Mouse (Mus musculus): ENCODE measurements around the gene Gm13420. TPM values are rescaled to one million over a fixed set of nuclear protein-coding genes. Genes with fewer than 3 reads are reported as not detected.

Gene Gm13420
- polyA plus RNA-seq, 1 experiment from 2014 or later = not detected

DNA sequence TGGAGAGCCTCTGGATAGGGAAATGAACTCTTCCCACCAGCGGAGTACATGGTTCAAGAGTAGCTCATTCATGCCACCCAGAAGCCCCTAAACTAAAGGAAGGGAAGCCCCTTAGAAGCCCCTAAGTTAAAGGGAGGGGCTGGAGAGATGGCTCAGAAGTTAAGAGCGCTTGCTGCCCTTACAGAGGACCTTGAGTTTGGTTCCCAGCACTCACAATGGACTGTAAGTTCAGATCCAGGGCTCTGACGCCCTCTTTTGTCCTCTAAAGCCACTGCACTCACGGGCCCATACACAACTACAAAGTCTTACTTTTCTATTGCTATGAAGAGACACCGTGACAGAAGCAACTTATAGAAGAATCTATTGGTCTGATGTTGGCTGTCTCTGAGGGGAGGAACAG is 912 bp upstream of the Gm13420 start:
- Histone ChIP-seq H3K36me3 (ENCODE audit: inconsistent target) (no peaks in the 10 kb centered on the region), H3K27ac (no peak overlapping the region), H3K4me3 (ENCODE audit: inconsistent target) (no peak overlapping the region), H3K79me2 (ENCODE audit: inconsistent target) (no peaks in the 10 kb centered on the region)
- WGBS (ENCODE audit: missing documents) = 94% methylated on average over 5 of the region's 5 CpGs

DNA sequence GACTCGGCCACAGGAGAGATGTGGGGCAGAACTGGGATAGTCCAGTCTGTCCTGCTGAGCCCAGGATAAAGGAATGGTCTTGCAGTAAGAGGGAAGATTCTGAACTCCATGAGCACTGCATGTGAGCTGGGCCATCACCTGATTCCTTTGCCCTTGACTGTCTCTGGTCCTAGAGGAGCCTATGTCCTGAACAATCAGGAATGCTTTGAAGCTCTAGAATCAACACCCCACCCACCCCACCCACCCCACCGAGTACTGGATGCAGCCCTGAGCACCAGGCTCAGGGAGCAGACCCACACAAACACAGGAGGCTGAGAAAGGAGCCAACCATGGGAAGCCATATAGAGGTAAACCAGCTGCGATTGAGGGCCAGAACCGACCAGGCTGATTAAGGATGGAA is 3.0 kb downstream of the Gm13420 start:
- 91% methylated on average over 4 of the region's 4 CpGs for WGBS (ENCODE audit: missing documents)
- Histone ChIP-seq H3K4me3 (ENCODE audit: inconsistent target) (no peak overlapping the region), H3K27ac (no peak overlapping the region), H3K79me2 (ENCODE audit: inconsistent target) (no peaks in the 10 kb centered on the region), H3K36me3 (ENCODE audit: inconsistent target) (no peaks in the 10 kb centered on the region)

DNA sequence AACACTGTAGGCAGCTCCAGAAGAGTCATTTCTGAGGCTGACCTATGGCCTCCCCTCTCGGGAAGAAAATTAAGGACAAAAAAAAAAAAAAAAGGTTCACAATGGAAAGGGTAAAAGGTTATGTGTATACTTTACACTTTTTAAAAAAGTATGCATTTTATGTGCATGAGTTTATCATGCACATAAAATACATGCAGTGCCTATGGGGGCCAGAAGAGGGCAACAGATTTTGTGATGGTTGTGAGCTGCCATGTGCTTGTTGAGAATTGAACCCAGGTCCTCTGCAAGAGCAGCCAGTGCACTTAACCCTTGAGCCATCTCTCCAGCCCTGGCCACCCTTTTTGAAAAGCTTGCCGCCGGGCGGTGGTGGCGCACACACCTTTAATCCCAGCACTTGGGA is 3.6 kb downstream of the Gm13420 start:
- Histone ChIP-seq H3K36me3 (ENCODE audit: inconsistent target) (no peaks in the 10 kb centered on the region), H3K27ac (no peak overlapping the region), H3K79me2 (ENCODE audit: inconsistent target) (no peaks in the 10 kb centered on the region), H3K4me3 (ENCODE audit: inconsistent target) (no peak overlapping the region)
- WGBS (ENCODE audit: missing documents) = 20% methylated on average over 1 of the region's 5 CpGs

DNA sequence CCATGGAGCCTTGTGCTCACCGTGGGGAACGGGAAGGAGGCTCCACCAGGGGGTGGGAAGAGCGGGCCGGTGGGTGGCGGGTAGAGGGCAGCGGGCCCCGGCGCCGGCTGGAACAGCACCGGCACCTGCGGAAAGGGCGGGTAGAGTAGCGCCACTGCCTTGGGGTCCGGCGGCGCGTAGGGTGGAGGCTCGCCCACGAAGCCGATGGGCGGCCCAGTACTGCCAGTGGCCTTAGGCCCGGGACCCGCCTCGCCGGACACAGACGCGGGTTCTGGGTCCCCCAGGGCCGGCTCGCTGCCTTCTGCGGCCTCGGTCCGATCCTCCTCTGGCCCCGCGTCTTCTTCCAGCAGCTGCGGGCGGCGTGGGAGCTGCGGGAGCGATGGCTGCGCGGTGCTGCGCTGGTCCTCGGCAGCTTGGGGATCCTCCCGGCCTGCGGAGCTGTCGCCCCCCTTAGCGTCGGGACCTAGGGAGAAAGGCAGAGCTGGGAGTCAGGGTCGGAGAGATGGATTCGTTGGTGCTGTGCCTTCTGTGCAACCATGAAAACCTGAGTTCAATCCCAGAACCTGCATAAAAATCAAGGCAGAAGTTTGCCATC is 4.2 kb downstream of the Gm13420 start:
- Histone ChIP-seq H3K79me2 (ENCODE audit: inconsistent target) (no peaks in the 10 kb centered on the region), H3K27ac (no peak overlapping the region), H3K4me3 (ENCODE audit: inconsistent target) (no peak overlapping the region), H3K36me3 (ENCODE audit: inconsistent target) (no peaks in the 10 kb centered on the region)
- WGBS (ENCODE audit: missing documents) = 9% methylated on average over 48 of the region's 50 CpGs

DNA sequence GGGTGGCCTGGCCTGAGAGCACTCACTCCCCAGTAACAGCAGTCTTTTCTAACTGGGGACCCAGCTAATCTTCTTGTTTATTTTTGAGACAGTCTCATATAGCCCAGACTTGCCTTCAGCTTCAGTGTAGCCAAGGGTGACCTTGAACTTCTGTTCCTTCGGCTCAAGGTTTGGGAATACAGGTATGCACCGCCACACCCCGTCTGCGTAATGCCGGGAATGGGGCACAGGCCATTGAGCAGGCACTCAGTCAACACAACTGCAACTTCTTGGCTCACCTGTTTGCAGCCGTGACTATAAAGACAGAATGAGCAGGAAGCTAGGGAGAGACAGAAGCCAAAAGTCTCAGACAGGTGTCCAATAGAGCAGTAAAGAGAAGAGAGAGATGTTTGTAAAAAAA is 7.2 kb downstream of the Gm13420 start:
- Histone ChIP-seq H3K79me2 (ENCODE audit: inconsistent target) (no peaks in the 10 kb centered on the region), H3K4me3 (ENCODE audit: inconsistent target) (no peak overlapping the region), H3K27ac (no peak overlapping the region), H3K36me3 (ENCODE audit: inconsistent target) (no peaks in the 10 kb centered on the region)
- 89% methylated on average over 6 of the region's 6 CpGs for WGBS (ENCODE audit: missing documents)

DNA sequence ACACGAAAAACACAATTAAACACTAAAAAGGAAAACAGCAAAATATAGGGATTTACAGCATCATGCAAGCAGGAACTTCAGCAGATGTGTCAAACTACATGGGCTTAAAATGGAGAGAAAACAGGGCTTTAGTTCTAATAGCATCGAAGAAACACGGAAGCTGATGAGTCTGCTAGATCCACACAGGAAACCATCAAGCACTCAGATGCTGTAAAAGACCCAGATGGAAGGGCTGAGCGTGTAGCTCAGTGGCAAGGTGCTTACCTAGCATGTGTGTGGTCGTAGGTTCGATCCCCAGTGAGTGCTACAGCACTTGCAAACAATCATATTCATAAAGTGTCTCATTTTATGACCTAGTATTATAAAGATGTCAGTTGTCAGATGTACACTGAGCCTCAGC is 10.3 kb downstream of the Gm13420 start:
- H3K27ac ChIP-seq = no peak overlapping the region
- WGBS (ENCODE audit: missing documents) = 94% methylated on average over 6 of the region's 6 CpGs

DNA sequence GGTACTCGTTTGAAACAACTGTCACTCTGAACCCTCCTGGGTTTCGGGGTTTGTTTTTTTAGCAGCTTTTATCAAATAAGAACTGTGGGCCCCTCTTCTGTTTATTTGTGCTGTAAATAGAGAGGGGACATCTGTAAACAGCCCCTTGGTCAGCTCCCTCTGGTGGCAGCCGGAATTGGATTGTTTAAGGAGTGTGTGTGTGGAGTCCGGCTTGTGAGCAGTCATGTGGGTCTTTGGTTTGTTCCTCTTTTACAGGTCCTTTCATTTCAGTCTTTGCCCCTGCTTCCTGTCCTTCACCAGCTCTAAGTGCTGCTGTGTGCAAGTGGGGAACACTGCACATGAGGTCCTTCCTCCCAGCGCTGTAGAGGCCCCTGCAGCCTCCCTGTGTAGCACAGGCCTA is 12.1 kb downstream of the Gm13420 start:
- Histone ChIP-seq H3K4me3 (ENCODE audit: inconsistent target) (no peak overlapping the region), H3K27ac (peak overlapping the region; percentile 93), H3K79me2 (ENCODE audit: inconsistent target) (no peaks in the 10 kb centered on the region), H3K36me3 (ENCODE audit: inconsistent target) (peaks cover 26% of the 10 kb centered on the region)
- 2% methylated on average over 5 of the region's 5 CpGs for WGBS (ENCODE audit: missing documents)

More for the DNA sequence above, 10.3 kb downstream of the Gm13420 start:
- H3K36me3 ChIP-seq (ENCODE audit: inconsistent target) = peaks cover 13% of the 10 kb centered on the region; the same call in 1 of the 2 replicates
- H3K79me2 ChIP-seq (ENCODE audit: inconsistent target) = no peaks in the 10 kb centered on the region
- no peak overlapping the region for H3K4me3 ChIP-seq (ENCODE audit: inconsistent target)

DNA sequence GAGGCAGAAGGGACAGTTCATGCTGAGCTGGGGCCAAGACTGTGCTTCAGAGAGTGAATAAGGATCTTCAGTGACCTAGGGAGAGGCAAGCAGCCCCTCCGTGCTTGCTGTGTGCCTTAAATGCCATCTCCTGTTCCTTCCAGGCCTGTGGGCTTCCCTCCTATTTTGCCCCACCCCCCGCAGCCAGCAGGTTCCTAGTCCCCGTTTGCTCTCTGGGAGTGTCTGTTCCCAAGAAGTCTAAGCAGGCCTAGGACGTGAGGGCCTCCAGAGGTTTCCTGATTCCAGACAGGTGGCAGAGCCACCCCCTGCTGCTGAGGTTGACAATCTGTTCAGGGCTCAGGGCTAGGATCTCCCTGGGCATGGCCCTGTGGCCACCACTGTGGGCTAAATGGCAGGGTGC is 12.7 kb downstream of the Gm13420 start:
- H3K27ac ChIP-seq = peak overlapping the region; percentile 93
- no peak overlapping the region for H3K4me3 ChIP-seq (ENCODE audit: inconsistent target)
- no peaks in the 10 kb centered on the region for H3K79me2 ChIP-seq (ENCODE audit: inconsistent target)
- WGBS (ENCODE audit: missing documents) = 62% methylated on average over 4 of the region's 4 CpGs
- H3K36me3 ChIP-seq (ENCODE audit: inconsistent target) = peaks cover 30% of the 10 kb centered on the region

DNA sequence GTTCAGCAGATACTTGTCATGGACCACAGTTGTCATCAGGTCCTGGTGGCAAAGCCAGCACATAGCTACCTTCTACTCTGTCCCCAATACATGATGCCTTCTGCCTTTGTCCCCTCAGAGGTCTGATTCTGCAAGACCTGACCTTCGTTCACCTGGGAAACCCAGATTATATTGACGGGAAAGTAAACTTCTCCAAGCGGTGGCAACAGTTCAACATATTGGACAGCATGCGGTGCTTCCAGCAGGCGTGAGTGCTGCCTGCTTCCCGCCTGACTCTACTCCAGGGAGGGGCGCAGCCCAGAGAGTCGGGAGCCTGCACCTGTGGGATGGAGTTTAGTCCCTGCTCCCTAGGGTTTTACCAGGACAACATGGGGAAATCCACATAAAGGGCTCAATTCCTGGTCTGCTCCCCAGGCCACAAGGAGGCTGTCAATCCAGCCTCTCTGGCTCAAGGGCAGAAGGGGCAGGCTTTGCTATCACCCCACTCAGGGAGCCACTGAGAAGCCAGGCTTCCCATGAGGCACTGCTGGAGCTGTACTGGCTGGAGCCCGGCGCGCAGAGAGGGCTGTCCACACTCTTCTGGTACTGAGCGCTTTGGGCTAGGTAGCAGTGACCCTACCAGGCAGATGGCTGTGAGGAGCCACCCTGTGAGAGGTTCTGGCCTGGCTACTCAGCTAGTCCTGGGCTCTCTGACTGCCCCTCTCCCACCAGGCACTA is 14.1 kb downstream of the Gm13420 start:
- no peak overlapping the region for H3K4me3 ChIP-seq (ENCODE audit: inconsistent target)
- peaks cover 43% of the 10 kb centered on the region for H3K36me3 ChIP-seq (ENCODE audit: inconsistent target)
- H3K79me2 ChIP-seq (ENCODE audit: inconsistent target) = no peaks in the 10 kb centered on the region
- 92% methylated on average over 10 of the region's 12 CpGs for whole genome bisulfite sequencing (ENCODE audit: missing documents)
- H3K27ac ChIP-seq = no peak overlapping the region

DNA sequence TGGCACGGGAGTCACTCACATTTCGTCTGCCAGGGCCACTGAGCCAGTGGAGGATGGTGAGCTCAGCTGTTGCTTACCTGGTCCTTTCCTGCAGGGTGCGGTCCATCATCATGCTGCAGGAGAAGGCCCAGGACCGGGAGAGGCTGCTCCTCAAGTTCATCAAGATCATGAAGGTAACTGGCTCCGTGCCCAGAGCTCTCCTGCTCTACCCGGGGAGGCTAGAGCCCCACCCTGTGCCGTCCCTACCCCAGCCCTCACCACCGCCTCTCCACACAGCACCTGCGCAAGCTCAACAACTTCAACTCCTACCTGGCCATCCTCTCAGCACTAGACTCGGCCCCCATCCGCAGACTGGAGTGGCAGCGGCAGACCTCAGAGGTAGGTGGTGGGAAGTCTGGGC is 15.8 kb downstream of the Gm13420 start:
- H3K36me3 ChIP-seq (ENCODE audit: inconsistent target) = peaks cover 44% of the 10 kb centered on the region
- no peaks in the 10 kb centered on the region for H3K79me2 ChIP-seq (ENCODE audit: inconsistent target)
- H3K4me3 ChIP-seq (ENCODE audit: inconsistent target) = no peak overlapping the region
- H3K27ac ChIP-seq = no peak overlapping the region
- 95% methylated on average over 12 of the region's 12 CpGs for WGBS (ENCODE audit: missing documents)

DNA sequence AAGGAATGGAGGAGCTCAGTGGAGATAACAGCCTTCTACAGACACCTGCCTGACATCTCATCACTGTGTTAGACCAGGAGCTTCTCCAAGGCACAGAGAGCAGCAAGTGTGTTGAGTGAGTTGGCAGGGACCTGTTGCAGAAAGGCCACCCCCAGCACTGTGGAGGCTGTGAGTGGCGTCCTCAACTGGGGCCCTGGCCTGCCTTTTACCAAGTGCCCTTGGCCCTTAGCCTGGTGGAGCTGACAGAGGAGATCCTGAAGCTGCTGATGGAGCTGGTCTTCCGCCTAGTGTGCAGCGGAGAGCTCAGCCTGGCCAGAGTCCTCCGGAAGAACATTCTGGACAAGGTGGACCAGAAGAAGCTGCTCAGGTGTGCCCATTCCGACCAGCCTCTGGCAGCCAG is 18.1 kb downstream of the Gm13420 start:
- peaks cover 54% of the 10 kb centered on the region for H3K36me3 ChIP-seq (ENCODE audit: inconsistent target)
- 93% methylated on average over 5 of the region's 5 CpGs for WGBS (ENCODE audit: missing documents)
- no peak overlapping the region for H3K27ac ChIP-seq
- no peaks in the 10 kb centered on the region for H3K79me2 ChIP-seq (ENCODE audit: inconsistent target)
- no peak overlapping the region for H3K4me3 ChIP-seq (ENCODE audit: inconsistent target)

DNA sequence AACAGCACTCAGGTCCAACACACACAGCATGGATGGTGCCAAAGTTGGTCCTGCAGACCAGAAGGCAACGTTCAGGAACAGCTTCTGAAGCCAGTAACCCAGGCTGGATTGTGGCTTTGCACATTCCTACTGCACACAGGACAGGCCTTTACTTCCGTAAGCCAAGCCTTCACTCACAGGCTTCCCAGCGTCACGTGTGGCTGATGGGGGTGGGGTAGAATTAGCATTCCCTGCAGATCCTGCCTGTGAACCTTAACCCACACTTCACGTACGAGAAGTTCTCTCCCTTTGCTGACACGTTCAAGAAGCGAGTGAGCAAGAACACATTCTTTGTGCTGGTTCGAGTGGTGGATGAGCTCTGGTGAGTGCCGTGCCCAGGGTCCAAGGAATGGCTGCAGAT is 18.9 kb downstream of the Gm13420 start:
- no peak overlapping the region for H3K27ac ChIP-seq
- H3K4me3 ChIP-seq (ENCODE audit: inconsistent target) = no peak overlapping the region
- 92% methylated on average over 10 of the region's 10 CpGs for WGBS (ENCODE audit: missing documents)
- no peaks in the 10 kb centered on the region for H3K79me2 ChIP-seq (ENCODE audit: inconsistent target)
- peaks cover 59% of the 10 kb centered on the region for H3K36me3 ChIP-seq (ENCODE audit: inconsistent target)

DNA sequence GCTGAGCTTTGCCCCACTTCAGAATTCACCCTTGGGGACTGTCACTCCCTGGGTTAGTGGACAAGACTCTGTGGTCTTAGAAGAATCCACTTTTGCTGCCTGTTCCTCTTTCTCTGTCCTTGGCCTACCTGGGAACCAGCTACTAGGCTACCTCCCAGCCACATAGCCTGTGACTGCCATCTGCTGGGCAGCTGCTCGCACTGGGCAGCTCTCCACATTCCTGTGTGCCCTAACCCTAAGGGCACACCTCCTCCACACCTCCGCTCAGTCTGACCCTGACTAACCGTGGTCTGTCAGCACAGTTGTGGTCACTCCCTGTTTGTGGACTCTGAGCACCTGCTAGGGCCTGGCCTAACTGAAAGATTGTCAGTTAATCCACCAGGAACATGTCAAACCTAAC is 19.9 kb downstream of the Gm13420 start:
- no peaks in the 10 kb centered on the region for H3K79me2 ChIP-seq (ENCODE audit: inconsistent target)
- WGBS (ENCODE audit: missing documents) = 52% methylated on average over 3 of the region's 3 CpGs

DNA sequence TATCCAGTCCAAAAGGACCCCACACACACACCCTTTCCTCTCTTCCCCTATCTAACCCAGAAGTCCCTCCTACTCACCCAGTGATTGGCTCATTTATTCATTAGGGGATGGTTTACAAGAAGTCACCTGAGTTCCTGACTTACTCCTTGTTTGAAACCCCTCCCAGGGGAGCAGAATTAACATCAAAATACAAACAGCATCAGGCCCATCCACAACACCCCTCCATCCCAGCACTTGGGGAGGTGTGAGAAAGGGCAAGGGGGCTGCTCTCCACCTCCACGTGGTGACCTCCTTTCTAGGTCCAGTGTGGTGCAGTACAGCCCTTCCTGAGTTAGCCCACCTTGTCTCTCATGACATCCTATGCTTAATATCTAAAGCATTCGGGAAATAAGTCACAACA is 22.0 kb downstream of the Gm13420 start:
- 92% methylated on average over 2 of the region's 2 CpGs for WGBS (ENCODE audit: missing documents)
- Histone ChIP-seq H3K27ac (no peak overlapping the region), H3K36me3 (ENCODE audit: inconsistent target) (peaks cover 51% of the 10 kb centered on the region)

More for the DNA sequence above, 19.9 kb downstream of the Gm13420 start:
- peaks cover 57% of the 10 kb centered on the region for H3K36me3 ChIP-seq (ENCODE audit: inconsistent target)
- H3K27ac ChIP-seq = no peak overlapping the region
- no peak overlapping the region for H3K4me3 ChIP-seq (ENCODE audit: inconsistent target)

DNA sequence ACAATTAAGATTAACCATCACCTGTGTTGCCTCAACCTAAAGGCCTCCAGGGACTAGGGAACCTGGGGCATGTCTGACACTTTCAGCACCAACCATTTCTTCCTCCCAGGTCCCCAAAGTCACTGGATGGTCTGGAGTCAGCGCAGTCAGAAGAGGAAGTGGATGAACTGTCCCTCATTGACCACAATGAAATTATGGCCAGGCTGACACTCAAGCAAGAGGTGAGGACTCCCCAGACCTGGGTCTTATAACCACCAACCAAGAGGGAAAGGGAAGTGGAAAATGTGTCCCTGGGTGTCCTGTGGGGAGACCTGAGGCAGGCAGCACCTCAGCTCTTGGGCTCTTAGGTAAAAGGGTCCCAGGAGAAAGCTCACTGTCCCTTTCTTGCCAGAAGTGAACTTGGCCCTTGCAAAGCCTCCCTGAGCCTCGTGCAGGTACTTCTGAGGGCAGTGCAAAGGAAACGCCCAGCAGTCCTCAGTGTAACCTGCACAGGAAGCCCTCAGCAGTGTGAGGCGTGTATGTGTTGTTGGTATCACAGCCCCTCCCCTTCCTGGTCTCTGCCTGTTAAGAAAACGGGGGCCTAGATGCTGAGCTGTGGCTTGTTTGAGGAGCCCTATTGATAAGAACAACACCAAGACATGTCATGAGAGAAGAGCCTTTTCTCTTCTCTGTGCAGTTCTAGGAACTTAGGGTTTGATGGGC is 26.7 kb downstream of the Gm13420 start:
- Histone ChIP-seq H3K4me3 (ENCODE audit: inconsistent target) (no peak overlapping the region), H3K36me3 (ENCODE audit: inconsistent target) (peaks cover 46% of the 10 kb centered on the region), H3K79me2 (ENCODE audit: inconsistent target) (no peaks in the 10 kb centered on the region), H3K27ac (no peak overlapping the region)
- 44% methylated on average over 4 of the region's 5 CpGs for WGBS (ENCODE audit: missing documents)

More for the DNA sequence above, 22.0 kb downstream of the Gm13420 start:
- Histone ChIP-seq H3K79me2 (ENCODE audit: inconsistent target) (no peaks in the 10 kb centered on the region), H3K4me3 (ENCODE audit: inconsistent target) (no peak overlapping the region)
